Mouse (Mus musculus) E14TG2a.4 (cell line): ENCODE data around the gene Cdhr5.

Experiments
- CTCF ChIP-seq: conservative IDR thresholded peaks from 2 replicates; pipeline ENCODE4 v1.5.1; 2014; ENCODE audit warnings: low read length
- NANOG ChIP-seq: IDR thresholded peaks from 2 replicates; pipeline ENCODE4 v1.6.1; 2014; ENCODE audit warnings: borderline replicate concordance, low read length, mixed read lengths

- TF ChIP-seq CTCF (no peak), NANOG (no peak)
Measured at GRCm38 (mm10) chr7:141301386-141301785, 24.8 kb upstream of the Cdhr5 start.
